Mouse (Mus musculus): ENCODE measurements around the gene Thsd7a. TPM values are rescaled to one million over a fixed set of nuclear protein-coding genes. Genes with fewer than 3 reads are reported as not detected.

Thsd7a gene
- polyA plus RNA-seq, 1 experiment = 0.42 TPM

GRCm38 (mm10) chr6:12542496-12542895 is 206.7 kb downstream of the Thsd7a start:
- DNase-seq = no peak
- Histone ChIP-seq H3K27me3 (ENCODE audit: control insufficient read depth, insufficient read depth, low read length) (no peaks in the 10 kb centered on the region), H3K36me3 (ENCODE audit: control insufficient read depth, insufficient read depth, low read length) (no peaks in the 10 kb centered on the region), H3K27ac (ENCODE audit: control insufficient read depth, insufficient read depth, low read length) (no peak overlapping the region), H3K4me3 (ENCODE audit: control insufficient read depth, insufficient read depth, low read length) (no peak overlapping the region), H3K4me1 (replicated peaks; ENCODE audit: control insufficient read depth, insufficient read depth, low read length) (no peaks in the 10 kb centered on the region)
- TF ChIP-seq POLR2A (IDR thresholded peaks at IDR 0.05; ENCODE audit: control insufficient read depth, extremely low read depth, insufficient read depth, low read length, poor library complexity) = no peak
- no peak for TF ChIP-seq CTCF (IDR thresholded peaks at IDR 0.05; ENCODE audit: borderline replicate concordance, control insufficient read depth, extremely low read depth, insufficient read depth, low read length, poor library complexity)
- WGBS = 79% methylated on average over 3 of the region's 3 CpGs

GRCm38 (mm10) chr6:12519121-12519520 is 230.1 kb downstream of the Thsd7a start:
- Histone ChIP-seq H3K36me3 (ENCODE audit: control insufficient read depth, insufficient read depth, low read length) (no peaks in the 10 kb centered on the region), H3K27me3 (ENCODE audit: control insufficient read depth, insufficient read depth, low read length) (no peaks in the 10 kb centered on the region), H3K27ac (ENCODE audit: control insufficient read depth, insufficient read depth, low read length) (no peak overlapping the region), H3K4me1 (replicated peaks; ENCODE audit: control insufficient read depth, insufficient read depth, low read length) (no peaks in the 10 kb centered on the region), H3K4me3 (ENCODE audit: control insufficient read depth, insufficient read depth, low read length) (no peak overlapping the region)
- TF ChIP-seq CTCF (IDR thresholded peaks at IDR 0.05; ENCODE audit: borderline replicate concordance, control insufficient read depth, extremely low read depth, insufficient read depth, low read length, poor library complexity) (no peak), POLR2A (IDR thresholded peaks at IDR 0.05; ENCODE audit: control insufficient read depth, extremely low read depth, insufficient read depth, low read length, poor library complexity) (no peak)
- no peak for DNase-seq

- WGBS = 91% methylated on average over 9 of the region's 9 CpGs
- DNase-seq = no peak
- Histone ChIP-seq H3K4me1 (replicated peaks; ENCODE audit: control insufficient read depth, insufficient read depth, low read length) (no peaks in the 10 kb centered on the region), H3K27ac (ENCODE audit: control insufficient read depth, insufficient read depth, low read length) (no peak overlapping the region), H3K36me3 (ENCODE audit: control insufficient read depth, insufficient read depth, low read length) (no peaks in the 10 kb centered on the region), H3K4me3 (ENCODE audit: control insufficient read depth, insufficient read depth, low read length) (no peak overlapping the region), H3K27me3 (ENCODE audit: control insufficient read depth, insufficient read depth, low read length) (no peaks in the 10 kb centered on the region)
- TF ChIP-seq CTCF (IDR thresholded peaks at IDR 0.05; ENCODE audit: borderline replicate concordance, control insufficient read depth, extremely low read depth, insufficient read depth, low read length, poor library complexity) (no peak), POLR2A (IDR thresholded peaks at IDR 0.05; ENCODE audit: control insufficient read depth, extremely low read depth, insufficient read depth, low read length, poor library complexity) (no peak)
Observed at GRCm38 (mm10) chr6:12518283-12518903, 230.8 kb downstream of the Thsd7a start.

- TF ChIP-seq POLR2A (IDR thresholded peaks at IDR 0.05; ENCODE audit: control insufficient read depth, extremely low read depth, insufficient read depth, low read length, poor library complexity) (no peak), CTCF (IDR thresholded peaks at IDR 0.05; ENCODE audit: borderline replicate concordance, control insufficient read depth, extremely low read depth, insufficient read depth, low read length, poor library complexity) (no peak)
- no peak overlapping the region for H3K4me3 ChIP-seq (ENCODE audit: control insufficient read depth, insufficient read depth, low read length)
- H3K36me3 ChIP-seq (ENCODE audit: control insufficient read depth, insufficient read depth, low read length) = no peaks in the 10 kb centered on the region
- no peaks in the 10 kb centered on the region for H3K27me3 ChIP-seq (ENCODE audit: control insufficient read depth, insufficient read depth, low read length)
- H3K4me1 ChIP-seq (replicated peaks; ENCODE audit: control insufficient read depth, insufficient read depth, low read length) = no peaks in the 10 kb centered on the region
- DNase-seq = no peak
- no peak overlapping the region for H3K27ac ChIP-seq (ENCODE audit: control insufficient read depth, insufficient read depth, low read length)
Observed at GRCm38 (mm10) chr6:12517726-12518125, 231.5 kb downstream of the Thsd7a start.

- 87% methylated on average over 2 of the region's 2 CpGs for WGBS
- TF ChIP-seq POLR2A (IDR thresholded peaks at IDR 0.05; ENCODE audit: control insufficient read depth, extremely low read depth, insufficient read depth, low read length, poor library complexity) (no peak), CTCF (IDR thresholded peaks at IDR 0.05; ENCODE audit: borderline replicate concordance, control insufficient read depth, extremely low read depth, insufficient read depth, low read length, poor library complexity) (no peak)
- Histone ChIP-seq H3K4me1 (replicated peaks; ENCODE audit: control insufficient read depth, insufficient read depth, low read length) (no peaks in the 10 kb centered on the region), H3K27ac (ENCODE audit: control insufficient read depth, insufficient read depth, low read length) (no peak overlapping the region), H3K36me3 (ENCODE audit: control insufficient read depth, insufficient read depth, low read length) (no peaks in the 10 kb centered on the region), H3K27me3 (ENCODE audit: control insufficient read depth, insufficient read depth, low read length) (no peaks in the 10 kb centered on the region), H3K4me3 (ENCODE audit: control insufficient read depth, insufficient read depth, low read length) (no peak overlapping the region)
- no peak for DNase-seq
Observed at GRCm38 (mm10) chr6:12506877-12507276, 242.3 kb downstream of the Thsd7a start.

- Histone ChIP-seq H3K27me3 (ENCODE audit: control insufficient read depth, insufficient read depth, low read length) (no peaks in the 10 kb centered on the region), H3K4me3 (ENCODE audit: control insufficient read depth, insufficient read depth, low read length) (no peak overlapping the region), H3K27ac (ENCODE audit: control insufficient read depth, insufficient read depth, low read length) (no peak overlapping the region), H3K4me1 (replicated peaks; ENCODE audit: control insufficient read depth, insufficient read depth, low read length) (no peaks in the 10 kb centered on the region), H3K36me3 (ENCODE audit: control insufficient read depth, insufficient read depth, low read length) (no peaks in the 10 kb centered on the region)
- TF ChIP-seq POLR2A (IDR thresholded peaks at IDR 0.05; ENCODE audit: control insufficient read depth, extremely low read depth, insufficient read depth, low read length, poor library complexity) (no peak), CTCF (IDR thresholded peaks at IDR 0.05; ENCODE audit: borderline replicate concordance, control insufficient read depth, extremely low read depth, insufficient read depth, low read length, poor library complexity) (no peak)
- no peak for DNase-seq
- 96% methylated on average over 7 of the region's 7 CpGs for WGBS
Observed at GRCm38 (mm10) chr6:12503867-12504266, 245.3 kb downstream of the Thsd7a start.

- Histone ChIP-seq H3K36me3 (ENCODE audit: control insufficient read depth, insufficient read depth, low read length) (no peaks in the 10 kb centered on the region), H3K4me3 (ENCODE audit: control insufficient read depth, insufficient read depth, low read length) (no peak overlapping the region), H3K27ac (ENCODE audit: control insufficient read depth, insufficient read depth, low read length) (no peak overlapping the region), H3K4me1 (replicated peaks; ENCODE audit: control insufficient read depth, insufficient read depth, low read length) (no peaks in the 10 kb centered on the region), H3K27me3 (ENCODE audit: control insufficient read depth, insufficient read depth, low read length) (no peaks in the 10 kb centered on the region)
- TF ChIP-seq CTCF (IDR thresholded peaks at IDR 0.05; ENCODE audit: borderline replicate concordance, control insufficient read depth, extremely low read depth, insufficient read depth, low read length, poor library complexity) (no peak), POLR2A (IDR thresholded peaks at IDR 0.05; ENCODE audit: control insufficient read depth, extremely low read depth, insufficient read depth, low read length, poor library complexity) (no peak)
- WGBS = 88% methylated on average over 7 of the region's 7 CpGs
- DNase-seq = no peak
Observed at GRCm38 (mm10) chr6:12500888-12501287, 248.3 kb downstream of the Thsd7a start.

Measured in thymus, adult 2 months (tissue).